Mouse (Mus musculus) megakaryocyte progenitor cell, adult 5-6 weeks (primary cell): ENCODE measurements at regions not wholly inside any gene's neighbourhood (a gene's known extent, or its start where the extent isn't known, plus 50 kb on each side); places are given as distances from the start of the nearest gene placed in this dataset.

Source experiments
- ATAC-seq: replicated peaks from 2 replicates; pipeline ENCODE4 v1.8.0; 2016; ENCODE audit warnings: mild to moderate bottlenecking, moderate TSS enrichment, inconsistent platforms; ENCODE audit not compliant: poor library complexity

DNA sequence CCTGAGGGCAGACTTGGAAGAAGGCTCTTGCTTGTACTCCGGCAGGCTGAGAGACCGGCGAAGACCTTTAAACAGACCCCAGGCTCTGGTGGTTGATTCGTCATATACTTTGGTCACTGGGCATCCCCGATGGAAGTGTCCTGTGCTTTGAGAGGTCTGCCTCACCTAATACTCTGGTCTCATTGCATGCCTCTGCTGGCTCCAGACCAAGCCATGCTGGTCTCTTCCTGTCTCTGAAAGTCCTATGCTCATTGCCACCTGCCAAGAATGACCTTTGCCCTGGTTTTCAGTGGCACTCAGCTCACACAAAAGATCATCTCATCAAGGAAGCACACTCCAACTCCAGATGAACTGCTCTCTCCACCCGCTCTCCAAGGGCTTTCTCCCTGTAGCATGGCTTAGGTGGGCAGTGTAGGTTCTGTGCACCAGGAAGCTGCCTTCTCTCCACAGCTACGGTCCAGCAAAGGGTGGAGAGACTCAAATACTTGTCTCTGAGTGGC is 126.0 kb upstream of the Rcn1 start:
- no peak for ATAC-seq

DNA sequence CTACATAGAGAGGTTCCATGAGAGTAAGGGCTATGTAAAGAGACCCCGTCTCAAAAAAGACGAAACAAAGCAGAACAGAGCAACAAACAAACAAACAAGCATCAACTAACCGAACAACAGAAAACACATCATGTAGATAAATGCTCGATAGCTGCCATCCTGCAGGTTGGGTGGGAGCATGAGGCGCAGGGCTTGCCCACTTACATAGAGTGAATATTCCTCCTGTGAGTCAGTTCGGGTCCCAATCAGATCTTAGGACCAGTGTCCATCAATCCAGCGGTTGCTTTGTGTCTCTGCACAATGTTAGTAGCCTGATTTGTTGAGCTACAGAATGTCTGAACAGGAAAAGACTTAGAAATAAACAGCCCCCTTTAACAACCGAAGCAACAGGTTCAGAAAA is 129.4 kb upstream of the Rcn1 start:
- no peak for ATAC-seq

DNA sequence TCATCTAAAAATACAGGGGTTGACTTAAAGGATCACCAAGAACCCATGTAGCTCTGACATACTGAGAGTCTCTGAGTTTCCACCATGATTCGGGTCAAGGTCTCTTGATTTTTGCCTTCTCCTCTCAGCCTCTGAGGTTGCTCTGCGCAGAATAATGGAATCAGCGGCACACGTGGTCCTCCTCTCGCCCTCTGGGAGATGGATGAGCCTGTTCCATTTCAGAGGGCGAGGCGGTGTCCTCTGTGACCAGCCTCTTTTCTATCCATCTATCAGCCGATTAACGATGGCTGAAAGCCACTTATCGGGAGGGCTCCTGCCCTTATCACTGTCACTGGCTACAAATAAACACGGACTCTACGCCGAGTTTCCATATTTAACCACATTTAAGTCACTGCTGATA is 124.6 kb upstream of the Pax6 start:
- no peak for ATAC-seq

DNA sequence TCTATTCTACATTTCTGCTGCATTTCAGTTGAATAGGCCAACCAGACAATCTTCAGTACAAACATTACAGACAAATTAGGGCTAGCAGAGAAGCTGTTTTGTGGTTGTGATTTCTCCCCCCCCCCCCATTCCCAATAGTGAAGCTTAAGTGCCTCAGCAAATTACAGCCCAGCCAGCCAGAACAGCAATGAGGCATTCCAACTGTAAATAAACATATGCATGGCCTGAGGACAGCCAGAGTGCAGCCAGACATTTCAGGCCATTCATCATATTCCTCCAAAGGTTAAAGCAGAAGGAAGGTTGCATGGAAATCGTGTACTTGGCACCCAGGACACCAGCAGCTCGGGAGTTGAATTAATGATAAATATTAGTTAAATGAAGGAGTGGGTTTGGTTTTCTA is 116.6 kb upstream of the Pax6 start:
- ATAC-seq: no peak

DNA sequence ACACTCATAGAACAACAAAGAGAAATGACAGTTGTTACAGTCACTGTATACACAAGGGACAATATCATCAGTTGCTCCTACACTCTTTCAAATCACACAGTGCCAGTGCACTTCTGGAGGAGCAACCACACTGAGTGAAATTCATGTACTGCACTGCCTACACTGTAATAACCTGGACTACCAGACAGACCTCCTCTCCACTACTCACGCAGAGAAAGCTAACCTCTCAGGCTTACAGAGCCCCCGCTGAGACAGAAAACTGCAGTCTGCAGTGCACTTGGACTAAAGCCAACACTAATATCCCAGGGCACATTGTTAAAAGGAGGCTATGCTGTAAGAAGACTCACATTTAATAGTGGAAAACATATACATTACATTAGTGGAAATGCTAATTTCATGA is 81.9 kb upstream of the Pax6 start:
- ATAC-seq: no peak

DNA sequence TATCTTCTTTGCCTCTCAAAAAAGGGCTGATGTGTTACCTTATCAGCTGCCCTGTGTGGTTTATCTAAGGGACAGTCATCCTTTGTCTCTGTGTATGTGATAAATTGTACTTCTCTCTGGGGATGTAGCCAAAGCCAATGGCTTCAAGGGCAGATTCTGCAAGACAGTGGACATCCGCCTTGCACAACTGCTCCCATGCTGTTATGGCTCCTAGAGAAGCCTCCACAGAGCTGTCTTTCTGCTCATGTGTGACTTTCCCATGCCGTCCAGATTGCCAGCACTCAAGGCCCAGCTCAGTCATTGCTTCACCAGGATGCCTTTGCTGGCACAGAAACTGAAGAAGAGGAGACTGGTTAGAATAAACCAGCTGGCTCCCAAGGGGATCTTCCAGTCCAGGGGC is 74.6 kb upstream of the Pax6 start:
- ATAC-seq: no peak

DNA sequence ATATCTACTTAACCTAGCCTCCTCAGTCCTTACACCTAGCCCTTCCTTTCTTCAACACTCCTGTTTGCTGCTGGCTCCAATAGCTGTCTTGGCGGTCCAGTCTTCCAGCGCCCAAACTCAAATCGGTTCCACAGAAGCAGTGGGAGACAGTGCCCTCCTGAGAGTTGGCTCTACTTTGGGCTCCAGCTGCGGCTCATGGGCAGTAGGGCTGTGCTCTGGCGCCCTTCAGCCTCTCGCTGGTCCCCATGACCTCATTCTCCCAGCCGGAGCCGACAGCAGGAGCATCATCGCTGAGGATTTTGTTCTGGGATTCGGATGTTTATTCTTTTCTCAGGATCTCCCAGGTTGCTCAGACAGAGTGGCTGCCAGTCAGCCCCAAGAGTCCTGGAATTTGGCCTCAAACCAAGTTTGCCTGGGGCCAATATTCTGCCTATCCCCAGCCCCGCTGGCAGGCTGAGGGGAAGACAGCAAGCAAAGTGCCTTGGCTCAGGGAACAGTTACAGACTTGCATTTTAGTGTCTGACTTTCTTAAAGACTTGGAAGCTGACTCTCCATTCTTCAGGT is 64.1 kb upstream of the Pax6 start:
- no peak for ATAC-seq

DNA sequence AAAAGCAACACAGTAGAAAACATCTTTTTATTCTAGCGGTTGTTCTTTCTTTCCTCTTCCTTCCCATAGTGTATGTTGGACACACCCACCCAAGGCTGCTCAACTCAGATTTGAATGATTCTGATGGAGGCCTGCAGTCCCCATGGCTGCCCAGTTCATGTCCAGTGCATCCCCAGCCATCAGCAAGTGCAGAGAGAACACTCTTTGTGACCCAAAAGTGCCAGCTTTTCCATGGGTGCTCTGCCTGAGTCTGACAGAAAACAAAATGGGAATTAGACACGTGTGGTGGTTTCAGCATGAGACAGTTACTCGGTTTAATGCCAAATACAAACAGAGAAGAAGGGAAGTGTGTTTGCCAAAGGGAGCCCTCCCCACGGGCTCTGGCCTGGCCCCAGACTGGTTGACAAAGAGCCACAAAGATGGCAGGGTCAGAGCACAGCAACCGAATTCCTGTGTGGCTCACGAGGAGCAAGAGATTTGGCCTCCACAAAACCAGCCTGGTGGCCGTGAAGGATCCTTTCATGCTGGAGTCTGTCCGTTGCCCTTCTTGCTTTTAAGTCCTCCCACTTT is 60.6 kb upstream of the Pax6 start:
- ATAC-seq: no peak

DNA sequence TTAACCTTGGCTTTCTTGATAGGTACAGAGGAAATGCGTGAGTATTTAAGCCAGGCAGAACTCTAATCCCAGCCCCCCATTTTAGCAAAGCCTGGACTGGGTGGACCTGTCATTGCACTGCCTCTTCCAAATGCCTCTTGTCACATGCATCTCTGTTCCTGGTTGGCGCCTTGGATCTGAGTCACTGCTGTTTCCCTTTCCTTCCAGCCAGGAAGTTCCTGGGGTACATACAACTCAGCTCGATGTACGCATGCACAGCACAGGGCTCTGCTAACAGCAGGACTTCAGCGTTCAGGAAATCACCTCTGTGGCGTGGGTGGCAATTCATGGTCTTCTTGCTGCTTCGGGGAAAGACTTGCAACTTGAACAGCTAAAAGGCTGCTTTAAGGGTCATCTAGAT is 59.9 kb upstream of the Pax6 start:
- ATAC-seq: no peak

DNA sequence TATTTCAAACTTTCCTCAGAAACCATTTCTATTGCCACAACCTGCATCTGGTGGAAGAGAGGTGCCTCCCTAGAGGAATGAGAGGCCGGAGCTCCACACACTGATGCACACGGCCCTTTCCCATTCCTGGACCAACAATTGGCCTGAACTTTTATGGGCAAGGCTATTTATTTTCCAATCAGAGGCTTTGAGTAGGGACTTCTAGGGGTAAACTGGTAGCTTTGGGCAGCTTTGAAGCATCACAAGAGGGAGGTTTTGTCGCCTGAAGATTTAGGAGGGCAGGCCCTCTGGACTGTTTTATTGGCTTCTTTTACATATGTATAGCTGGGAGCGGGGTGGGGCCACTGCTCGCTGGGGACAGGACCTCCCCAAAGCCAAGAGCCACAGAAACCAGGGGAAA is 57.7 kb upstream of the Pax6 start:
- ATAC-seq: no peak

DNA sequence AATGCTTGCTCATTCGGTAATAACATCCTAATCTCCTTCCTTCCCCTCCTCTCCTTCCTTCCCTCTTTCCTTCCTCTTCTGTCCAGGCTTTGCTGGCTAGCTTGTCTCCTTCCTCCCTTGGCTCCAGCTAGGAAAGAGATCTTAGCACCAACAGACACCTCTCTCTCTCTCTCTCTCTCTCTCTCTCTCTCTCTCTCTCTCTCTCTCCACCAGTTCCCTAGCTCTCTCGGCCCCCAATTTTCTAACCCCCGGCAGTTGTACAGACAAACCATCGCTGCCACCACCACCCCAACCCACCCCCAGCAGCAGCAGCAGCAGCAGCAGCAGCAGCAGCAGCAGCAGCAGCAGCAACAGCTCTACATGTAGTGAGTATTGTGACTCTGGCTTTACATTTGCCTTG is 57.0 kb upstream of the Pax6 start:
- no peak for ATAC-seq

DNA sequence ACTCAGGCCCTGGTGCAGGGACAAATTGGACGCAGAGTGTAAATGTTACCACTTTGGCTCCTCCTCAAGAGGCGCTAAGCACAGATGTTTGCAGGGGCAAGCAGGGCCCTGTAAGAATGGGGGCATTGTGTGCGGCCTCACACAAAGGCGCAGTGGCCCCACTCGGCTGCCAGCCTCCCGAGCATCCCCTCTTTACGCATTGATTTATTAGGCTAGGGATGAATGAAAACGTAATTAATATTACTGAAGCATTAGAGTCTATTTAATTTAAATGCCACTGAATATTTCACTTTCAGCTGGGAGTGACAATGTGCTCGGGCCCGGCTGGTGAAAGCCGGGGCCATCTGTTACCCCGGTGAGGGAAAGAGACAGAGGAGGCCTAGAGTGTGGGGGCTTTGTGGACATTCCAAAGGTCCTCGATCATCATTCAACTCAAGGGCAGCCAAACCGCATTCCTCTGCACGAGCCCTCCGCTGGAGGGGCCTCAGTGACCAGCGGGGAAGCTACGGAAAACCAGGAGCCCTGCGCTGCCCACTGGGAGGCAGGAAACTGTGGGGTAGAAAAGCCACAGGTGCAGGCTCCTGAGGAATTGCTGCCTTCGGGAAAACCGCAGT is 56.5 kb upstream of the Pax6 start:
- no peak for ATAC-seq

DNA sequence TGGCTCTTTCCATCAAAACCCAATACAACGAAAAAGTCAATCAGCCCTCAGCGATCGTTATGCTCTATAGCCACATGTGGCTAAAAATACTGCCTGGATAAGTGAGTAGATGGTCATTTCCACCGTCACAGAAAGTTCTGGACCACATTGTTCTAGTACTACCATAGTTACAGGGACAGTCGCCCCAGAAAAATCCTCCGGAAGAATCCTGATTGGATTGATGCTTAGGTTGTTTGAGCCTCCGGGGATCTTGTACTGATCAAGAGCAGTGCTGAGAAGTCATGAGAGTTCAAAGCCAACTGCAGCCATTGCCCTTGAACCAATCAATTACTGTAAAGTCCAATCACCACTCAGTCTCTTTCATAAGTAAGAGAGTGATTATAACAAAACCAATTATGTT is 56.0 kb upstream of the Pax6 start:
- ATAC-seq: no peak

DNA sequence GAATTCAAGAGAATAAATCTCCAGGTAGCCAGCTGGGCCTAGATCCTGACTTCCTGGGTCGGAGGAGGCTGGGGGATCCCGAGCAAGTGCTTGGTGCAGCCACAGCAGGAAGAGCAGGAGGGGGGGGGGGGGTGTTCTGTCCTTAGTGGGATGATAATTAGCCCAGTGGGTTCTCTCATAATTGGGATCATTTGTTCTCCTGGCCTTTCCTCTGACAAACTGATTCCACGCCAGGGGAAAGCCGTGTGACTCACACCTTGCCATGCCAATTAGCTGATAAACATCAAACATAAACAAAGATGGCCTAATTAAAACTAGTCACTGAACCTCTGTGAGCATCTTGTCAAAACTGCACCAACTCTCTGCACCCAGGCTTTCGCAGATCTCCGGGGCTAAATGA is 55.5 kb upstream of the Pax6 start:
- ATAC-seq: no peak

DNA sequence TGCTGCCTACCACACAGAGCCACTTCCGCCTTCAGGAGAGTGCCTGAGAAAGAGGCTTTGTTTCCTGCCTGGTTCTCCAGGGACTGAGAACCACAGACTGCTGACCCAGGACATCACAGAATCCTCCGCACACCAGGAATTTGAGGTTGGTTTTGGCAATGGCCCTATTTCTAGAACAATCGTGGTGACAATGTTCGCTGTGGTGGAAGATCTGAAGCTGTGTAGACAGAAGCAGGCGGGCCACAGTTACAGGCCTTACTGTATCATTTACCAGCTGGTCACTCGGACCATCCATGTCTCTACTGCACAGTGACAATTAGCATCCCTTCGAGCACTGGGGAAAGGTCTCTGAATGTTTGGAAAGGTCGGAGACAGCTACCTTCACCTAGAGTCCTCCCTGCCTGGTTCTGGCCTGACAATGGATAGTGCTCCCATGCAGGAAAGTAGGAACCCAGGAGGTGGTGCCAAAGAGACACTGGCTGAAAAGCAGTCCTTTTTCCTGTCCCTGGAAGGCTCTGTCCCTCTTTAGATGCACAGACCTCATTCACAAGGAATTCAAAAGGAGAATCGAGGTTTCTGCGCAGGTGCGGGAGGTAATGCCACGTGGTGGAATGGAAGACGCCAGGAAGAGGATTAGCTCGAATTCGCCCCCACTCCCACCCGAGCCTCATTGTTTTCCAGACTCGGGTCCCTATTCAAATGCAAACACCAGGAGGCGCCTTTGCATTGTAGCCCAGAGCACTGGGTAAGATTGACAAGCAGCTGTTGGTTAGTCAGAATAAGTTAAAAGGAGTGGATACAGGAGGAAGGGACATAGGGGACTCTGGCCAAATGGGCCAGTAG is 52.6 kb upstream of the Pax6 start:
- peak; percentile 60 for ATAC-seq
